Mouse (Mus musculus) heart, postnatal 36 days (tissue): ENCODE results near the gene Pkp3. TPM values are rescaled to one million over a fixed set of nuclear protein-coding genes. Genes with fewer than 3 reads are reported as not detected.

ENCODE experiments used
- DNase-seq, 2 experiments: peaks; one replicate each; pipeline ENCODE4 v3.0.0; 2021 to 2022
- intact Hi-C: fragments of 180-260 bp; cut with DNase I; formaldehyde crosslinking; loops from one replicate; pipeline ENCODE4 v1.15.1; 2025
- total RNA-seq, 2 experiments: library from RNA; stranded (reverse); gene quantifications; 2 replicates each; pipeline ENCODE4 v1.2.3; 2021

Gene Pkp3
- total RNA-seq, 2 experiments from 2014 or later = not detected

GRCm38 (mm10) chr7:141131904-141132755, 54.1 kb downstream of the Pkp3 start:
- DNase-seq = no peak
- intact Hi-C loops = loop anchor here (2.0 to 5.0 kb wide), 2 partner anchors 37 to 40 kb away; no protein-coding TSS in a partner anchor

Other genes with a start within 250 kb of the Pkp3 start
- gene Urah, start 243.2 kb upstream of the Pkp3 start, total RNA-seq = 1 to 10 TPM in 1 of 2 experiments, under 1 TPM in 1; 0.44 to 1.2 TPM
- gene Scgb1c1, start 232.7 kb upstream of the Pkp3 start, total RNA-seq = 10 to 100 TPM; 23.9 to 24.8 TPM
- gene Odf3, start 230.4 kb upstream of the Pkp3 start, total RNA-seq = not detected
- not detected for gene Gm45785, start 221.9 kb upstream of the Pkp3 start, total RNA-seq
- 10 to 100 TPM; 19.8 to 22.4 TPM for gene Ric8a, start 221.3 kb upstream of the Pkp3 start, total RNA-seq
- gene Bet1l, start 220.6 kb upstream of the Pkp3 start, total RNA-seq = 10 to 100 TPM; 10.3 to 11.0 TPM
- 10 to 100 TPM; 85.8 to 92.3 TPM for gene Psmd13, start 196.2 kb upstream of the Pkp3 start, total RNA-seq
- 10 to 100 TPM; 62.1 to 71.1 TPM for gene Sirt3, start 195.9 kb upstream of the Pkp3 start, total RNA-seq
- 1,000 to 10,000 TPM; 2,774 to 2,839 TPM for gene Cox8b, start 177.8 kb upstream of the Pkp3 start, total RNA-seq
- not detected for gene Nlrp6, start 157.3 kb upstream of the Pkp3 start, total RNA-seq
- gene Pgghg, start 136.8 kb upstream of the Pkp3 start, total RNA-seq = 1 to 10 TPM; 4.4 to 4.9 TPM
- gene Ifitm5, start 127.9 kb upstream of the Pkp3 start, total RNA-seq = under 1 TPM in 1 of 2 experiments, not detected in 1; 0.42 TPM
- gene Gm45717, start 122.3 kb upstream of the Pkp3 start, total RNA-seq = under 1 TPM in 1 of 2 experiments, not detected in 1; 0.76 TPM
- gene Ifitm2, start 122.2 kb upstream of the Pkp3 start, total RNA-seq = 100 to 1,000 TPM; 111 to 112 TPM
- 1 to 10 TPM; 3.4 to 4.1 TPM for gene Ifitm1, start 111.0 kb upstream of the Pkp3 start, total RNA-seq
- 100 to 1,000 TPM; 113 to 167 TPM for gene Ifitm3, start 67.4 kb upstream of the Pkp3 start, total RNA-seq
- gene Ifitm6, start 60.3 kb upstream of the Pkp3 start, total RNA-seq = 1 to 10 TPM in 1 of 2 experiments, under 1 TPM in 1; 0.47 to 1.0 TPM
- gene Gm17387, start 49.1 kb upstream of the Pkp3 start, total RNA-seq = not detected
- gene B4galnt4, start 17.1 kb upstream of the Pkp3 start, total RNA-seq = not detected
- 1 to 10 TPM; 5.6 to 9.5 TPM for gene Sigirr, start 22.4 kb downstream of the Pkp3 start, total RNA-seq
- under 1 TPM; 0.14 to 0.33 TPM for gene Ano9, start 39.6 kb downstream of the Pkp3 start, total RNA-seq
- 10 to 100 TPM; 25.8 to 36.2 TPM for gene Ptdss2, start 44.2 kb downstream of the Pkp3 start, total RNA-seq
- 10 to 100 TPM; 66.8 to 67.8 TPM for gene Rnh1, start 94.6 kb downstream of the Pkp3 start, total RNA-seq
- gene Hras, start 115.8 kb downstream of the Pkp3 start, total RNA-seq = 100 to 1,000 TPM in 1 of 2 experiments, 10 to 100 TPM in 1; 97.9 to 104 TPM
- 1 to 10 TPM; 2.8 to 4.0 TPM for gene Lrrc56, start 115.9 kb downstream of the Pkp3 start, total RNA-seq
- not detected for gene Lmntd2, start 135.9 kb downstream of the Pkp3 start, total RNA-seq
- gene Rassf7, start 137.6 kb downstream of the Pkp3 start, total RNA-seq = 1 to 10 TPM in 1 of 2 experiments, under 1 TPM in 1; 0.79 to 1.7 TPM
- gene Phrf1, start 150.6 kb downstream of the Pkp3 start, total RNA-seq = 10 to 100 TPM; 31.9 to 36.5 TPM
- 1 to 10 TPM; 4.1 to 8.6 TPM for gene Irf7, start 188.3 kb downstream of the Pkp3 start, total RNA-seq
- not detected for gene Cdhr5, start 198.6 kb downstream of the Pkp3 start, total RNA-seq
- not detected for gene Sct, start 200.9 kb downstream of the Pkp3 start, total RNA-seq
- not detected for gene Drd4, start 213.8 kb downstream of the Pkp3 start, total RNA-seq
- gene Deaf1, start 249.5 kb downstream of the Pkp3 start, total RNA-seq = 10 to 100 TPM; 16.5 to 17.1 TPM
- 10 to 100 TPM; 13.5 to 14.8 TPM for gene Tmem80, start 249.5 kb downstream of the Pkp3 start, total RNA-seq